Mouse (Mus musculus) ES-Bruce4 (cell line): Measurements from ENCODE around the gene Kirrel3. TPM values are rescaled to one million over a fixed set of nuclear protein-coding genes. Genes with fewer than 3 reads are reported as not detected.
A peak's percentile ranks its signal among the peaks of the same experiment; 100 is the strongest.

Experiments
- H3K27ac ChIP-seq: 2 replicates; pipeline ENCODE4 v1.5.1; 2012; ENCODE audit warnings: low read length, inconsistent platforms; ENCODE audit not compliant: insufficient read depth
- H3K27me3 ChIP-seq: 2 replicates; pipeline ENCODE4 v1.6.1; 2012; ENCODE audit warnings: mild to moderate bottlenecking, low read length, inconsistent platforms; ENCODE audit not compliant: control insufficient read depth, poor library complexity, insufficient read depth, severe bottlenecking
- H3K36me3 ChIP-seq: 2 replicates; pipeline ENCODE4 v1.6.1; 2012; ENCODE audit warnings: inconsistent platforms, mild to moderate bottlenecking, low read length, moderate library complexity; ENCODE audit not compliant: control insufficient read depth, poor library complexity, insufficient read depth, severe bottlenecking
- H3K4me1 ChIP-seq: one replicate; pipeline ENCODE4 v1.8.1; 2011; ENCODE audit warnings: low read length; ENCODE audit not compliant: control insufficient read depth, insufficient read depth
- H3K4me3 ChIP-seq: 2 replicates; pipeline ENCODE4 v1.5.1; 2011; ENCODE audit warnings: low read depth, mild to moderate bottlenecking, low read length
- H3K9ac ChIP-seq: 2 replicates; pipeline ENCODE4 v1.6.1; 2012; ENCODE audit warnings: low read depth, mild to moderate bottlenecking, inconsistent platforms; ENCODE audit not compliant: poor library complexity, severe bottlenecking
- H3K9me3 ChIP-seq: replicated peaks from 2 replicates; pipeline ENCODE4 v1.6.1; 2012; ENCODE audit warnings: mild to moderate bottlenecking, low read length, inconsistent platforms; ENCODE audit not compliant: control insufficient read depth, poor library complexity, insufficient read depth, severe bottlenecking
- CTCF ChIP-seq: IDR thresholded peaks from one replicate; pipeline ENCODE4 v1.8.1; 2011; ENCODE audit warnings: low read depth, low read length
- EP300 ChIP-seq: IDR thresholded peaks from 2 replicates; pipeline ENCODE4 v1.6.1; 2011; ENCODE audit warnings: low read depth, low read length; ENCODE audit not compliant: insufficient read depth
- POLR2A ChIP-seq: IDR thresholded peaks from one replicate; pipeline ENCODE4 v1.8.1; 2011; ENCODE audit warnings: low read length; ENCODE audit not compliant: insufficient read depth
- polyA plus RNA-seq: library from polyadenylated mRNA; stranded (reverse); fragments of >200 nt; gene quantifications from 2 replicates; pipeline ENCODE4 v1.2.4, GENCODE M21; 2011; ENCODE audit warnings: low read depth; ENCODE audit not compliant: missing spikeins, insufficient read depth, insufficient read length

Gene Kirrel3
- polyA plus RNA-seq, 1 experiment, result 0.52 TPM

DNA sequence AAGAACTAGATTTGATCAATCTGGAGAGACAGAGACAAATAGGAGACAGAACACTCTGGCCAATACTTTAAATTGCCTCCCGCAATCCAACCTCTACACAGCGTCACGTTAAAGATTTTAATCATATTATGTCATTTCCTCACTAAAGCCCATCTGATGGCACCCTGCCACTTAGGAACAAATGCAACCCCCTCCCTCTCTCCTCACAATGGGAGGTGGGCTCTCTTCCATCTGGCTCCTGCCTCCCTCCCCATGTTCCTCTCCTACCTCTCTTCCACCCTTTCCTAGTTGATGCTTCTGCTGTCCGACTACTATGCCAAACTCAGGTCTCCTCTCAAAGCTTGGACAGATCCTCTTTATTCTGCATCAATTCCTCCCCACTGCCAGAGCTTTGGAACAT lies 365.4 kb downstream of the Kirrel3 start:
- no peaks in the 10 kb centered on the region for H3K4me1 ChIP-seq
- H3K27me3 ChIP-seq, result peaks cover 2% of the 10 kb centered on the region; the same call in 1 of the 2 replicates
- H3K9ac ChIP-seq, result no peak overlapping the region
- no peaks in the 10 kb centered on the region for H3K9me3 ChIP-seq
- no peaks in the 10 kb centered on the region for H3K36me3 ChIP-seq
- no peak overlapping the region for H3K4me3 ChIP-seq
- no peak overlapping the region for H3K27ac ChIP-seq
- TF ChIP-seq POLR2A (no peak), CTCF (no peak), EP300 (no peak)

DNA sequence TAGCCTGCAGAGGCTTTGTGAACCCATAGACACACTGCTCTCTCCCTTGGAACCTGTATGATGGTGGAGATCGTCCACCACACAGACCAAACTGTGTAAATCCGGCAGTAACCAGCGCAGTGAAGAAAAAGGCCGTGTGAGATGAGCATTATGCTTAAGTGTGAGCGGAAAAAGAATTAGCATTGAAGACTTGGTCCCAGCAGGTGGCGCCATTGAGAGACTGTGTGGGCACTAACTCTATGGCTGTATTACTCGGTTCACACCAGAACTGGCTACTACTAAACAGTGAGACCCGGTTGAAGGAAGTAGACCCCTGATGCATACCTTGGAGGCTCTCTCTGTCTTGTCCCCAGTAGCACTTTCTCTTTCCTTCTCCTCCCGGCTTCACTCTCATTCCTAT lies 371.9 kb downstream of the Kirrel3 start:
- no peaks in the 10 kb centered on the region for H3K4me1 ChIP-seq
- no peak overlapping the region for H3K27ac ChIP-seq
- H3K9ac ChIP-seq, result no peak overlapping the region
- H3K4me3 ChIP-seq, result no peak overlapping the region
- no peaks in the 10 kb centered on the region for H3K36me3 ChIP-seq
- H3K9me3 ChIP-seq, result no peaks in the 10 kb centered on the region
- no peaks in the 10 kb centered on the region for H3K27me3 ChIP-seq
- TF ChIP-seq CTCF (peak; percentile 42), EP300 (no peak), POLR2A (no peak)

DNA sequence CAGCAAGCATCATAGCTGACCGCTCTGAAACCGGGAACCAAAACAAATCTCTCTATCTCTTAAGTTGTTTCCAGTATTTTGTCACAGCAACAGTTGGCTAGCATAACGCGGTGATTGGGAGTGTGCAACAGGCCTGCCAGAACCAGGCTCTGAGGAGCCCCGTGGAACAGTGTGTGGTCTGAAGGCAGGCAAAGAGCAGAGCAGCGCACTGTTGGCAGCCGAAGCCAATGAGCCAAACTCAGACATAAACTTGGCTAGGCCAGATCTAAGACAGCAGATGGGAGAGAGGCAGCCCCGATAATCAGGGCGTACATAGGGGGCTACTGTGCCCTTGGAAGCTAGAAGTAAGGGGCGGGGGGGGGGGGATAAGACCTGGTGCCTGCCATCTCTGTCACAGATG lies 372.4 kb downstream of the Kirrel3 start:
- Histone ChIP-seq H3K4me1 (no peaks in the 10 kb centered on the region), H3K27me3 (no peaks in the 10 kb centered on the region), H3K9ac (no peak overlapping the region), H3K36me3 (no peaks in the 10 kb centered on the region), H3K9me3 (no peaks in the 10 kb centered on the region), H3K27ac (no peak overlapping the region), H3K4me3 (no peak overlapping the region)
- TF ChIP-seq EP300 (no peak), POLR2A (no peak), CTCF (no peak)

DNA sequence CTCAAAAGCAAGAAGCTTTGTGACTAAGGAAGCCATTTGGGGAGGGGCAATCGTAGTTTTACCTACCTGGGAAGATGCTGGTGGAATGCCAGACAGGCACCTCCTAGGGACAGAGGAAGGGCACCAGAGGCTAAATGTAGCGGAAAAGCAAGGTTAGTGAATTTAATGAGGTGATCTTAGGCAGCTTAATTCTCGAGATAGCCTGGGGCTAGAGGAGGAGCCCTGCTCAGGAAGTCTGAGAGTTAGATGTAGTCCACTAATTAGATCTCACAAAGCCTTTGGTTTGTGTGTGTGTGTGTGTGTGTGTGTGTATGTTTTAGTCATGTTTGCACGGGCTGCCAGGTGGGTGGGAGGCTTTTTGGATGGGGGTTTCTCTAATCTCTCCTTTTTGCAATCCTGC lies 375.2 kb downstream of the Kirrel3 start:
- no peaks in the 10 kb centered on the region for H3K27me3 ChIP-seq
- H3K27ac ChIP-seq, result no peak overlapping the region
- H3K9me3 ChIP-seq, result no peaks in the 10 kb centered on the region
- TF ChIP-seq EP300 (no peak), POLR2A (no peak), CTCF (no peak)
- no peaks in the 10 kb centered on the region for H3K4me1 ChIP-seq
- H3K4me3 ChIP-seq, result no peak overlapping the region
- no peak overlapping the region for H3K9ac ChIP-seq
- no peaks in the 10 kb centered on the region for H3K36me3 ChIP-seq

- Histone ChIP-seq H3K27ac (no peak overlapping the region), H3K27me3 (no peaks in the 10 kb centered on the region), H3K4me3 (no peak overlapping the region), H3K4me1 (no peaks in the 10 kb centered on the region), H3K36me3 (no peaks in the 10 kb centered on the region), H3K9ac (no peak overlapping the region), H3K9me3 (no peaks in the 10 kb centered on the region)
- TF ChIP-seq CTCF, result peak; percentile 70
- TF ChIP-seq POLR2A, result no peak
Measured at GRCm38 (mm10) chr9:34861775-34862174, 376.1 kb downstream of the Kirrel3 start.

DNA sequence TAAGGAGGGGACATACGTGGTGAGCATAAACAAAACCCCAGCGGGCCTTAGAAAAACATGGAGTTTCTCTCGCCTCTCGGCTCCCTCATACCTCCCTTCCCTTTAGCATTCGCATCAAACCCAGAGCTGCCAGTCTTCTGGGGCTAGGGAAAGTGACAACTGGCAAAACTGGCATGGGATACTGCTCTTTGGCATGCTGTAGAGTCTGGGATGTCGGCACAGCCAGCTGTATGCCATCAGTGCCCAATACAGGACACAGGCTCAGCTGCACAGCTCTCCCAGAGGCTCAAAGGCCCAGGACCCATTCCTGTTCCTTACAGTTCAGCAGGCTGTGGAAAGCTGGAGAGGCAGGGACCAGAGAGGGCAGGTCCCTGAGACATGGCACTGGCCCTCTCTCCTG lies 379.9 kb downstream of the Kirrel3 start:
- H3K4me1 ChIP-seq, result no peaks in the 10 kb centered on the region
- H3K9me3 ChIP-seq, result no peaks in the 10 kb centered on the region
- TF ChIP-seq POLR2A (no peak), CTCF (no peak), EP300 (no peak)
- H3K36me3 ChIP-seq, result no peaks in the 10 kb centered on the region
- H3K27me3 ChIP-seq, result no peaks in the 10 kb centered on the region
- no peak overlapping the region for H3K9ac ChIP-seq
- no peak overlapping the region for H3K4me3 ChIP-seq
- no peak overlapping the region for H3K27ac ChIP-seq
